Mouse (Mus musculus) midbrain, embryonic 16.5 days (tissue): ENCODE measurements around the gene Kcna1. TPM values are rescaled to one million over a fixed set of nuclear protein-coding genes. Genes with fewer than 3 reads are reported as not detected.

ENCODE experiments used
- ATAC-seq: fragments of 200-750 bp; cut with Nextera tagmentation; 2 replicates; pipeline ENCODE4 v1.8.0; 2017; ENCODE audit warnings: moderate TSS enrichment
- H3K27ac ChIP-seq: fragments of 300-500 bp; sonication (generic); 2 replicates; pipeline ENCODE4 v1.5.1; 2014; ENCODE audit warnings: mild to moderate bottlenecking, low read length, mixed read lengths
- H3K27me3 ChIP-seq: fragments of 300-500 bp; sonication (generic); 2 replicates; pipeline ENCODE4 v1.6.1; 2014; ENCODE audit warnings: low read depth, low read length, mixed read lengths; ENCODE audit not compliant: control insufficient read depth, insufficient read depth
- H3K36me3 ChIP-seq: fragments of 300-500 bp; sonication (generic); 2 replicates; pipeline ENCODE4 v1.6.1; 2014; ENCODE audit warnings: mild to moderate bottlenecking, low read length, moderate library complexity, mixed read lengths; ENCODE audit not compliant: control insufficient read depth, insufficient read depth
- H3K4me1 ChIP-seq: fragments of 300-500 bp; sonication (generic); 2 replicates; pipeline ENCODE4 v1.6.1; 2014; ENCODE audit warnings: mild to moderate bottlenecking, low read length, mixed read lengths; ENCODE audit not compliant: control insufficient read depth, insufficient read depth
- H3K4me2 ChIP-seq: fragments of 300-500 bp; sonication (generic); 2 replicates; pipeline ENCODE4 v1.6.1; 2014; ENCODE audit warnings: mild to moderate bottlenecking, low read length, mixed read lengths
- H3K4me3 ChIP-seq: fragments of 300-500 bp; sonication (generic); 2 replicates; pipeline ENCODE4 v1.5.1; 2014; ENCODE audit warnings: low read depth, mild to moderate bottlenecking, low read length, moderate library complexity, mixed read lengths
- H3K9ac ChIP-seq: fragments of 300-500 bp; sonication (generic); 2 replicates; pipeline ENCODE4 v1.6.1; 2014; ENCODE audit warnings: low read depth, low read length, mixed read lengths
- H3K9me3 ChIP-seq: fragments of 300-500 bp; sonication (generic); replicated peaks from 2 replicates; pipeline ENCODE4 v1.6.1; 2014; ENCODE audit warnings: mild to moderate bottlenecking, low read length, mixed read lengths; ENCODE audit not compliant: control insufficient read depth, poor library complexity, severe bottlenecking
- WGBS: fragments of 180-500 bp; shearing (Covaris S2); extraction: QIAGEN DNeasy Blood & Tissue Kit; methylation state at CpG from one replicate; pipeline ENCODE4 v1.1.7; 2014; 5-methylcytosine and 5-hydroxymethylcytosine counted together
- polyA plus RNA-seq: library from polyadenylated mRNA; unstranded; fragments of >200 nt; fragmentation: Nextera tagmentation; extraction: Ambion mirVana; gene quantifications from 2 replicates; pipeline ENCODE4 v1.2.1, GENCODE M21; 2015

Gene Kcna1
- polyA plus RNA-seq: 1.2 and 1.4 TPM in 2 replicates

DNA sequence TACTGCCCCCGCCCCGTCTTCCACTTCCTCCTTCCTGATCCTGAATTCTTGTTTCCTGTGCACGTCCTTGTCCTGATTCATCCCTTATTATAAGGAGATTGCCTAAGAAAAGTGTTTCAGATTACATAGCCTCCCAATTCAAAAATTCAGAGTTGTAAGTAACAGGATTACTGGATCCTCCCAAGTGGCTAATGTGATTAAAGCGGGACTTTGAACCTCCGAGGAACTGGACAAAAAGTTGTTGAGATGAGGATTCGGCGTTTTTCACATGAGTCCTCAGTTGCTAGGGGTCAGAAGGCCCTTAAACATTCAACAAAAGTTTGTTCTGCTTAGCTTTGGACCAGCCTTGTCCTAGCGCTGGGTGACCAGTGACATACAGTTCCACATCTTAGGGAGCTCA lies at the start of gene Kcna1:
Gene Kcna1, minus strand, starts transcription at position 4 of the 400 bp plus-strand sequence.
- Histone ChIP-seq H3K9ac (peak within 1 kb of the TSS; percentile 70), H3K27ac (no peak within 1 kb of the TSS), H3K27me3 (peaks cover 19% of the 10 kb centered on the region), H3K4me2 (peak within 1 kb of the TSS; percentile 96), H3K4me3 (peak within 1 kb of the TSS; percentile 55), H3K4me1 (peaks cover 10% of the 10 kb centered on the region), H3K9me3 (no peaks in the 10 kb centered on the region), H3K36me3 (no peaks in the 10 kb centered on the region)
- WGBS: 7% methylated on average over 8 of the region's 8 CpGs
- ATAC-seq: no peak

DNA sequence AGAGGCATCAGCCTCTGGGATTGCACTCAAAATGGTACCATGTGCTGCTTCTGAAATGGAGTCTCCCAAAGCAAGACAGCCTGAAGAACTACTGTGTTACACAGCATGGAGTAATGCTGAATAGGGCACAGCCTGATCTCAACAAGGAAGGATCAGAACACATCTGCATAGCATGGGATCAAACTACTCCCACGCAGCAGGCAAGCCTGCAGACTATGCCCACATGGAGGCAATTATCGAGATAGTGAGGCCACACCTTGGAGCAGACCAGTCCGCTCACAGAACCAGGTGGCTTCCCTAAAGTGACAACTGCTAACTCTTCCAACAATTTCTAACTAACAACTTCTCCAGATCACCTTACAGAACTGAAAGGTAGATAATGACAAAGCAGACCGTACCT lies 40.9 kb upstream of the Kcna1 start:
- Histone ChIP-seq H3K27me3 (no peaks in the 10 kb centered on the region), H3K27ac (no peak overlapping the region), H3K4me1 (no peaks in the 10 kb centered on the region), H3K4me3 (no peak overlapping the region), H3K9ac (no peak overlapping the region), H3K4me2 (no peak overlapping the region), H3K9me3 (no peaks in the 10 kb centered on the region), H3K36me3 (no peaks in the 10 kb centered on the region)
- 82% methylated on average over 4 of the region's 4 CpGs for WGBS
- ATAC-seq: no peak

DNA sequence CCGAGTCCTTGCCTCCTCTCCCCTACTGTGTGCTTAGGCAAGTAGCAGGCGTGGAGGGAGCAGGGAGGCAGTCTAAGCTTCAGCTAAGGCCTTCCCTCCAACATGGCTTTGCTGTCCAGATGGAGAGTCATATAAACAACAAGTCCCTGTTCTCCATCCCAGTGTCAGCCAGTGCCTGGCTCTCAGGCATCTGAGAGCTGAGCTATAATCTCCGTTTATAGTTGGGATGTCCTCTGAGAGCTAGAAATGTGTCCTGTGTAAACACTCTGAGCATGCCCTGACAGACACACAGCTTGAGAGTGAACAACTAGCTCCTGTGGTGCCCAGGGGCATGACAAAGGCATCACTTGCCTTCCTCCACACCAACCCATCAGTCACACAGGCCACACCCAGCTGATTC lies 39.0 kb upstream of the Kcna1 start:
- no peak overlapping the region for H3K27ac ChIP-seq
- no peak for ATAC-seq
- 70% methylated on average over 3 of the region's 3 CpGs for WGBS
- no peaks in the 10 kb centered on the region for H3K36me3 ChIP-seq
- H3K4me1 ChIP-seq: no peaks in the 10 kb centered on the region
- no peak overlapping the region for H3K4me3 ChIP-seq
- H3K27me3 ChIP-seq: no peaks in the 10 kb centered on the region
- H3K9me3 ChIP-seq: no peaks in the 10 kb centered on the region
- no peak overlapping the region for H3K4me2 ChIP-seq
- no peak overlapping the region for H3K9ac ChIP-seq

DNA sequence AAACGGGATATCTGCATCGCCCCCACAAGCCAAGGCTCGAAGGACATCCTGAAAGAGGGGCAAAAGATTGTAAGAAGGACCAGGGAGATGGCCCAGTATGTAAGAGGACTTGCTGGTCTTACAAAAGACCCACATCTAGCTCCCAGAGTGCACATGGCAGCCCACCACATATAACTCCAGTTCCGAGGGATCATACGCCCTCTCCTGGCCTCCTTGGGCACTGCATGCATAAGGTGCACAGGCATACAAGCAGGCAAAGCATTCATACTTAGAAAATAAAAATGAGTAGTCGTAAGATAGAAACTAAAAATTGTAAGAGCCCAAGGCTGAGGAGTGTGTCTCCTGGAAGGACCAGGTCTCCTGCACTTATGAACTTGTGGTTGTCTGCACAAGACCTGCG lies 32.8 kb upstream of the Kcna1 start:
- peaks cover 6% of the 10 kb centered on the region for H3K4me1 ChIP-seq
- 61% methylated on average over 7 of the region's 7 CpGs for WGBS
- H3K4me3 ChIP-seq: no peak overlapping the region
- no peak overlapping the region for H3K4me2 ChIP-seq
- H3K27me3 ChIP-seq: no peaks in the 10 kb centered on the region
- H3K9me3 ChIP-seq: no peaks in the 10 kb centered on the region
- no peaks in the 10 kb centered on the region for H3K36me3 ChIP-seq
- H3K27ac ChIP-seq: no peak overlapping the region
- H3K9ac ChIP-seq: no peak overlapping the region
- no peak for ATAC-seq

DNA sequence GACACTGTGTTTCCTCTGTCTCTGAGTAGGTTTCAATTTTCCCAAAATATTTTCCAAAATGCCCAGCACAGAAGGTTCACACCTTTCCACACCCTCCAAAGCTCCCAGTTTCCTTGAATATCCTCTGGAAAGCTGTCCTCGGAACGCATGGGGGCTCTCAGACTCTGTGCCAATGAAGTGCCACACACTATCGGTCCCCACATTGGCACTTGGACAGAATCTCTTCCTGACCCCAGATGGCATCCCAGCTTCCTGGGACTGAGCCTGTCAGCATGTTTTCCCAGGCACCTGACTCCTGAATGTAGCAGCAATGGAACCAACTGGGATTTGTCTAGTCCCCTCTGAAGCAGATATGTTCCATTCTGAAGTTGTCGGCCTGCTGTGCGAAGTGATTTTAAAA lies 20.8 kb upstream of the Kcna1 start:
- no peak overlapping the region for H3K4me3 ChIP-seq
- 96% methylated on average over 5 of the region's 5 CpGs for WGBS

DNA sequence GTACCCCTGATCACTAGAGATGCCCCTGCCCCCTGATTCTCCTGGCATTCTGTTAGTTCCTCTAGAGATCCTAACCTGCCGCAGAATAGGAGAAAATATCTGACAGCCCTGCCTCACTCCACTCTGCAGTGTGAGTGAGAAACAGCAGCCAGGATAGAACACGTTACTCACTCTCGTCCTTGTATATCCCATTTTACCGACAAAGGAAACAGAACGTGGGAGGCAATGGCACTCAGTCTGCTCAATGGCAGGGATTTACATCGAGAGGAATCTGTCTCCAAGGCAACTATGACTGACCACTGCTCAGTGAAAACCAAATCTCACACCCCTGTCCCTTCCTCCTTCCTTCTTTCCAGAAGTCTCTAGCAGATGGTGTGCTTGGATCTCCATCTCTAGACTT lies 19.9 kb upstream of the Kcna1 start:
- Histone ChIP-seq H3K36me3 (no peaks in the 10 kb centered on the region), H3K27me3 (no peaks in the 10 kb centered on the region; the same call in 1 of the 2 replicates), H3K4me3 (no peak overlapping the region), H3K4me2 (no peak overlapping the region), H3K27ac (no peak overlapping the region), H3K4me1 (peaks cover 8% of the 10 kb centered on the region), H3K9ac (no peak overlapping the region), H3K9me3 (no peaks in the 10 kb centered on the region)
- peak; percentile 9; the same call in 1 of the 2 replicates for ATAC-seq
- 12% methylated on average over 6 of the region's 6 CpGs for WGBS

More for the DNA sequence above, 20.8 kb upstream of the Kcna1 start:
- H3K9ac ChIP-seq: no peak overlapping the region
- H3K4me2 ChIP-seq: no peak overlapping the region
- H3K4me1 ChIP-seq: peaks cover 8% of the 10 kb centered on the region
- H3K36me3 ChIP-seq: no peaks in the 10 kb centered on the region
- no peaks in the 10 kb centered on the region for H3K9me3 ChIP-seq
- H3K27me3 ChIP-seq: no peaks in the 10 kb centered on the region; the same call in 1 of the 2 replicates
- no peak overlapping the region for H3K27ac ChIP-seq
- ATAC-seq: no peak

DNA sequence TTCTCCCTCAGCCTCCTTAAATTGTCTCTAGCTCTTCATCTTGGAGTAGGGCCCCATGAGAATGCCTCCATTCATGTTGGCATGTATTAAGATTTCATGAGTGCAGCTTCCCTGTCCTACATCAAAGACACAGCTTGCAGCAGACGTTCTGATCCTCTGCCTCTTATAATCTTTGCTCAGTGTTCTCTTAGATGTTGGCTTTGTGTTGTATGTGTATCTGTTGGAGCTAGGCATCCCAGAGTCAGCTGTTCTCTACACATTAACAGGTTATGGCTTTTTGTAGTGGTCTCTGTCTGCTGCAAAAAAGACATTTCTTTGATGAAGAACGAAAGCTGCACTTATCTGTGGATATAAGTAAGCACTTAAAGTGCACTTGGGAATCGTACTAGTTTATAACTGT lies 18.4 kb upstream of the Kcna1 start:
- no peak overlapping the region for H3K4me3 ChIP-seq
- 47% methylated on average over 3 of the region's 3 CpGs for WGBS
- H3K9me3 ChIP-seq: no peaks in the 10 kb centered on the region
- H3K27ac ChIP-seq: no peak overlapping the region
- ATAC-seq: peak; percentile 62; the same call in 1 of the 2 replicates
- no peak overlapping the region for H3K9ac ChIP-seq
- no peak overlapping the region for H3K4me2 ChIP-seq
- H3K4me1 ChIP-seq: peaks cover 8% of the 10 kb centered on the region
- H3K36me3 ChIP-seq: no peaks in the 10 kb centered on the region
- H3K27me3 ChIP-seq: no peaks in the 10 kb centered on the region; the same call in 1 of the 2 replicates

DNA sequence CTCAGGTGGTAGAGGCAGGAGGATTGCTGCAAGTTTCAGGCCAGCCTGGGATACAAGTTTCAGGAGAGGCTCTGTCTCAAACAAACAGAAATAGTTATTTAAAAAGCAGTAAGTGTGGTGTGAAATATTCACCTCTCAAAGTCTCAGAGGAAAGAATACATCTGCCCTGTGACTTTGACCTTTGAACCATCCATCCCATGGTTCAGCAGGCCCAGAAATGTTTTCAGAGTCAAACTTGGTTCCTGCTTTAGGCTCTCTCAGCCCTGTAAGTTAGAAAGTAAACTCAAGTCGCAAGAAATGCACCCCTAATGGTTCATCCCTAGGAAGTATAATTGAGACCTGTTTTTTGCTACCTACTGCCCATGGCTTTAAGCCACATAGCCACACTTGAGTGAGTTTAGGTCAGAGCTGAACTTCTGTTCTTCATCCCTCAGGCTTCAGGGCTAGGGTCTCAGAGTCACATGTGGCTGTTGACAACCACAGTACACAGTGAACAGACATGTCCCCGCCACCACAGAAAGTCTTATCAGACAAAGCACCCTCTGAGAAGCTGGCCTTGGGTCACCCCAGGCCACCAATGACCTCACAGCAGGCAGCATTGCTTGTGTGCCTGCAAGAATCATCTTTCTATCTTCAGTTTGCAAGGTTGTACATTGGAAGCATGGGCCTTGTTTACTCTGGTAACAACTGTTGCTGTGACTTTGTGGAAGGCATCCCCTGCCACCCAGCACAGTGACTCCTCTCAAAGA lies 11.6 kb upstream of the Kcna1 start:
- ATAC-seq: no peak
- 78% methylated on average over 2 of the region's 2 CpGs for WGBS
- H3K4me2 ChIP-seq: no peak overlapping the region
- no peak overlapping the region for H3K9ac ChIP-seq
- no peak overlapping the region for H3K4me3 ChIP-seq
- no peaks in the 10 kb centered on the region for H3K36me3 ChIP-seq
- H3K9me3 ChIP-seq: no peaks in the 10 kb centered on the region
- H3K27me3 ChIP-seq: no peaks in the 10 kb centered on the region
- H3K4me1 ChIP-seq: no peaks in the 10 kb centered on the region
- no peak overlapping the region for H3K27ac ChIP-seq

DNA sequence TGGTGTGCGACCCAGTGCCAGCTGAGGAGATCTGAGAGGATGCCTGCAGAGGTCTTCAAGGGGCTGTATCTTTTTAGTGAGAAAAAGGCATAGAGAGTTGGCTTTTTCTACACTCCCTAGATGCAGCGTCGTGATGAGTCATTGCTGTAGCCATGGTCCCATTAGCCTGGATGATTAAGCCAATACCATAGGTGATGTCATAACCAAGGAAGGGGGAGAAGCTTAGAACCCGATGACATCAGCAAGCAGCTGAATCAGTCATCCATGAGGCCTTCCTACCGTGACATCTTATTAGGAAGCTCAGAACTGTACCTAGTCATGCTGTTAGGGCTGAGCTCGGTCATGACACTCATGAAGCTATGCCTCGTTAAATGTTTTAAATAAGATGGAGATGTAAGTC lies 7.4 kb upstream of the Kcna1 start:
- 92% methylated on average over 7 of the region's 7 CpGs for WGBS
- Histone ChIP-seq H3K27me3 (no peaks in the 10 kb centered on the region), H3K27ac (no peak overlapping the region), H3K36me3 (no peaks in the 10 kb centered on the region), H3K9me3 (no peaks in the 10 kb centered on the region), H3K4me1 (no peaks in the 10 kb centered on the region), H3K9ac (no peak overlapping the region), H3K4me3 (no peak overlapping the region), H3K4me2 (no peak overlapping the region)
- no peak for ATAC-seq
